Mouse (Mus musculus): ENCODE results near the gene Ubqln1. TPM values are rescaled to one million over a fixed set of nuclear protein-coding genes. Genes with fewer than 3 reads are reported as not detected.

The Ubqln1 gene
- total RNA-seq, 1 experiment: 91.7 TPM

DNA sequence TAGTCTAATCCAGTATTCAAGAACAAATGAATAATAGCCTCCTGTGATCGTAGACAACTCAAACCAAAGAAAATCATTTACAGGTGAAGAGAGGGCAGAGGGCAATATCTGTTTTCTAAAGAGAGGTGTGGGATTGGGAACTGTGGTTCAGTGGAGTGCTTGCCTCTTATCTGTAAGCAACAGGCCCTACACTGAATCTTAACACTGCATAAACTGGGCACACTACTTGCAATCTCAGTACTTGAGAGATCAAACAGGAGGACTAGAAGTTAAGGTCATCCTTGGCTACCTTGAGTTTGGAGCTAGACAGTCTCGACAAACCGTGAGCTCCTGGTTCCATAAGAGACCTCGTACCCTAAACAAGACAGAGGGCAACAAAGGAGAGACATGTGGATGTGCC lies 9.4 kb downstream of the Ubqln1 start:
- no peak for TF ChIP-seq ZC3H11A (IDR thresholded peaks at IDR 0.05; ENCODE audit: borderline replicate concordance, low read depth, low read length)
- TF ChIP-seq ZNF384 (IDR thresholded peaks at IDR 0.05; ENCODE audit: low read depth, low read length): no peak
- TF ChIP-seq HCFC1 (IDR thresholded peaks at IDR 0.05; ENCODE audit: borderline replicate concordance, insufficient read depth, low read length): no peak
- no peak for TF ChIP-seq CHD2 (IDR thresholded peaks at IDR 0.05; ENCODE audit: low read depth, low read length)
- no peak for TF ChIP-seq MAFK (IDR thresholded peaks at IDR 0.05; ENCODE audit: insufficient read depth, low read depth, low read length)

DNA sequence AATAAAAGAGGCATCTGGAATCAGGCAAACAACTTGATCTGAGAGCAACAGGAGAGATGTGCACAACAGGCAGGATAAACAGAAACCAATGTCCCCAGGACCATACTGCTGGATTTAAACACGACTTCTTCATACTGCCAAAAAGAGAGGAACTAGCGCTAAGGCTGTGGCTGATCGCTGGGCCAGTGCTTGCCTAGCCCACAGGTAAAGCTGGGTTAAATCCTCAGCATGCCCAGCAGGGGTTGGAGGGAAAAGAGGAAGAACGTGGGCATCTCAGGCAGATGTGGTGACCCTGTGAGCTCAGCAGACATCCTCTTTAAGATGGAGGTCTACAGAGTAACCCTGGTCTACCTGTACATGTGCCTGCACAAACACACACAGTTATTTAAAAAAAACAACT lies 10.5 kb downstream of the Ubqln1 start:
- Histone ChIP-seq H3K27ac (ENCODE audit: insufficient read depth, low read depth, low read length, poor library complexity, severe bottlenecking) (no peak overlapping the region), H3K36me3 (ENCODE audit: control insufficient read depth, insufficient read depth, low read length, poor library complexity, severe bottlenecking) (no peaks in the 10 kb centered on the region), H3K4me1 (ENCODE audit: control insufficient read depth in 2 of 2, insufficient read depth in 2 of 2, low read length in 2 of 2, poor library complexity in 1 of 2) (no peaks in the 10 kb centered on the region), H3K9me3 (ENCODE audit: control insufficient read depth, insufficient read depth, low read depth, low read length) (no peaks in the 10 kb centered on the region), H3K4me3 (ENCODE audit: insufficient read depth in 1 of 2, low read depth in 1 of 2, low read length in 2 of 2, poor library complexity in 1 of 2, severe bottlenecking in 1 of 2) (no peak overlapping the region), H3K9ac (ENCODE audit: insufficient read depth, low read depth, low read length, poor library complexity, severe bottlenecking) (no peak overlapping the region)
- TF ChIP-seq ZNF384 (IDR thresholded peaks at IDR 0.05; ENCODE audit: low read depth, low read length) (no peak), CHD2 (IDR thresholded peaks at IDR 0.05; ENCODE audit: low read depth, low read length) (no peak)
- in situ Hi-C loops (cut with MboI; ENCODE audit: low sequenced_read_pairs in 2 of 2, unreplicated experiment in 2 of 2): no loop called here
- DNase-seq (ENCODE audit: low read depth, low spot score): no peak

More for the DNA sequence above, 9.4 kb downstream of the Ubqln1 start:
- Histone ChIP-seq H3K9me3 (ENCODE audit: control insufficient read depth, insufficient read depth, low read depth, low read length) (no peaks in the 10 kb centered on the region), H3K4me1 (ENCODE audit: control insufficient read depth in 2 of 2, insufficient read depth in 2 of 2, low read length in 2 of 2, poor library complexity in 1 of 2) (peaks cover 0 to 2% of the 10 kb centered on the region in 2 experiments; a peak in 1 of 4 replicates), H3K4me3 (ENCODE audit: insufficient read depth in 1 of 2, low read depth in 1 of 2, low read length in 2 of 2, poor library complexity in 1 of 2, severe bottlenecking in 1 of 2) (no peak overlapping the region), H3K9ac (ENCODE audit: insufficient read depth, low read depth, low read length, poor library complexity, severe bottlenecking) (no peak overlapping the region), H3K36me3 (ENCODE audit: control insufficient read depth, insufficient read depth, low read length, poor library complexity, severe bottlenecking) (no peaks in the 10 kb centered on the region), H3K27ac (ENCODE audit: insufficient read depth, low read depth, low read length, poor library complexity, severe bottlenecking) (no peak overlapping the region)
- no peak for DNase-seq (ENCODE audit: low read depth, low spot score)
- in situ Hi-C loops (cut with MboI; ENCODE audit: low sequenced_read_pairs in 2 of 2, unreplicated experiment in 2 of 2): no loop called here

DNA sequence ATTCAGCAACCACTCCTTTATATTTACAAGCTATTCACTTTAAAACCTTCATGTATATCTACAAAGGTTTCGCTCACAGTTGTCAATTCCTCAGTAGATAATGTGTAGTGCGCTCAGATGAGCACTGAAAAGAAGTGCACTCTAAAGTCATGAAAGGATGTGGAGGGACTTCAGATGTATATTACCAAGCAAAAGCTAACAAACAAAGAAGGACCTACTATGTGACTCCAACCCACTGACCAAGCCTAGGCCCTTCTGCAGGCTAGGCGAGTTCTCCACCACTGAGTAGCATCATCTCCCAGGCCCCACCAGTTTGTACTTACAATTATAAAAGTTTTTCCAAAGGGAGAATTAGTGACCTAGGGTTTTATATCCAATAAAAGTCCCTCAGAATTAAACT lies 11.3 kb downstream of the Ubqln1 start:
- H3K36me3 ChIP-seq (ENCODE audit: control insufficient read depth, insufficient read depth, low read length, poor library complexity, severe bottlenecking): no peaks in the 10 kb centered on the region
- TF ChIP-seq CHD2 (IDR thresholded peaks at IDR 0.05; ENCODE audit: low read depth, low read length) (no peak), ZNF384 (IDR thresholded peaks at IDR 0.05; ENCODE audit: low read depth, low read length) (no peak), HCFC1 (IDR thresholded peaks at IDR 0.05; ENCODE audit: borderline replicate concordance, insufficient read depth, low read length) (no peak), ZC3H11A (IDR thresholded peaks at IDR 0.05; ENCODE audit: borderline replicate concordance, low read depth, low read length) (no peak)

GRCm38 (mm10) chr13:58202903-58203302 lies 12.6 kb downstream of the Ubqln1 start:
- in situ Hi-C loops (cut with MboI; ENCODE audit: low sequenced_read_pairs in 2 of 2, unreplicated experiment in 2 of 2): no loop called here
- no peaks in the 10 kb centered on the region; the same call in 1 of the 2 replicates for H3K36me3 ChIP-seq (ENCODE audit: control insufficient read depth, insufficient read depth, low read length, poor library complexity, severe bottlenecking)
- H3K9ac ChIP-seq (ENCODE audit: insufficient read depth, low read depth, low read length, poor library complexity, severe bottlenecking): no peak overlapping the region
- DNase-seq (ENCODE audit: low read depth, low spot score): no peak
- no peak overlapping the region for H3K27ac ChIP-seq (ENCODE audit: insufficient read depth, low read depth, low read length, poor library complexity, severe bottlenecking)
- H3K4me1 ChIP-seq (ENCODE audit: control insufficient read depth in 2 of 2, insufficient read depth in 2 of 2, low read length in 2 of 2, poor library complexity in 1 of 2): no peaks in the 10 kb centered on the region
- H3K4me3 ChIP-seq (ENCODE audit: insufficient read depth in 1 of 2, low read depth in 1 of 2, low read length in 2 of 2, poor library complexity in 1 of 2, severe bottlenecking in 1 of 2): no peak overlapping the region
- no peak for TF ChIP-seq HCFC1 (IDR thresholded peaks at IDR 0.05; ENCODE audit: borderline replicate concordance, insufficient read depth, low read length)
- TF ChIP-seq CHD2 (IDR thresholded peaks at IDR 0.05; ENCODE audit: low read depth, low read length): no peak
- no peak for TF ChIP-seq ZC3H11A (IDR thresholded peaks at IDR 0.05; ENCODE audit: borderline replicate concordance, low read depth, low read length)
- TF ChIP-seq MAFK (IDR thresholded peaks at IDR 0.05; ENCODE audit: insufficient read depth, low read depth, low read length): no peak
- TF ChIP-seq ZNF384 (IDR thresholded peaks at IDR 0.05; ENCODE audit: low read depth, low read length): no peak
- H3K9me3 ChIP-seq (ENCODE audit: control insufficient read depth, insufficient read depth, low read depth, low read length): no peaks in the 10 kb centered on the region

More for the DNA sequence above, 11.3 kb downstream of the Ubqln1 start:
- H3K9me3 ChIP-seq (ENCODE audit: control insufficient read depth, insufficient read depth, low read depth, low read length): no peaks in the 10 kb centered on the region
- no peak overlapping the region for H3K4me3 ChIP-seq (ENCODE audit: insufficient read depth in 1 of 2, low read depth in 1 of 2, low read length in 2 of 2, poor library complexity in 1 of 2, severe bottlenecking in 1 of 2)
- no peak for DNase-seq (ENCODE audit: low read depth, low spot score)
- in situ Hi-C loops (cut with MboI; ENCODE audit: low sequenced_read_pairs in 2 of 2, unreplicated experiment in 2 of 2): no loop called here
- H3K4me1 ChIP-seq (ENCODE audit: control insufficient read depth in 2 of 2, insufficient read depth in 2 of 2, low read length in 2 of 2, poor library complexity in 1 of 2): no peaks in the 10 kb centered on the region
- H3K9ac ChIP-seq (ENCODE audit: insufficient read depth, low read depth, low read length, poor library complexity, severe bottlenecking): no peak overlapping the region
- no peak overlapping the region for H3K27ac ChIP-seq (ENCODE audit: insufficient read depth, low read depth, low read length, poor library complexity, severe bottlenecking)

DNA sequence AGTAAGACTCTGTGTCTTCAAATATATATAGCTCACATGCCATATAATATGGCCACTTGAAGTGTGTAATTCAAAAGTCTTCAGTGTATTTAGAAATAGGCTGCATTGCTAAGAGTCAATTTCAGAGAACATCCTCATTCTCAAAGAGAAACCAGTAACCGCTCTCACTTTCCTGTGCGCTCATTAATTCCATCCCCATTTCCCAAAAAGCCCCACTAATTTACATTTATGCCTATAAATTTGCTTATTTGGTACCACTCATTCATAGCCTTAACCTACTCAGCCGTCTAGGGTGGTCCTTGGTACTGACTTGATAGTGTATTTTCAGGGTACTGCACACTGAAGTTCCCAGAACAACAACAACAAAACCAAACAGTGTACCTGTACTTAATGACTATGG lies 13.5 kb downstream of the Ubqln1 start:
- in situ Hi-C loops (cut with MboI; ENCODE audit: low sequenced_read_pairs in 2 of 2, unreplicated experiment in 2 of 2): no loop called here
- Histone ChIP-seq H3K4me1 (ENCODE audit: control insufficient read depth in 2 of 2, insufficient read depth in 2 of 2, low read length in 2 of 2, poor library complexity in 1 of 2) (no peaks in the 10 kb centered on the region), H3K9ac (ENCODE audit: insufficient read depth, low read depth, low read length, poor library complexity, severe bottlenecking) (no peak overlapping the region), H3K36me3 (ENCODE audit: control insufficient read depth, insufficient read depth, low read length, poor library complexity, severe bottlenecking) (peaks cover 4% of the 10 kb centered on the region; the same call in 1 of the 2 replicates), H3K27ac (ENCODE audit: insufficient read depth, low read depth, low read length, poor library complexity, severe bottlenecking) (no peak overlapping the region), H3K4me3 (ENCODE audit: insufficient read depth in 1 of 2, low read depth in 1 of 2, low read length in 2 of 2, poor library complexity in 1 of 2, severe bottlenecking in 1 of 2) (no peak overlapping the region), H3K9me3 (ENCODE audit: control insufficient read depth, insufficient read depth, low read depth, low read length) (no peaks in the 10 kb centered on the region)
- DNase-seq (ENCODE audit: low read depth, low spot score): no peak
- no peak for TF ChIP-seq CHD2 (IDR thresholded peaks at IDR 0.05; ENCODE audit: low read depth, low read length)

Measured in ES-E14 (cell line).